Mouse (Mus musculus) bone marrow macrophage, adult 2 months (primary cell): ENCODE data around the gene Thsd1. TPM values are rescaled to one million over a fixed set of nuclear protein-coding genes. Genes with fewer than 3 reads are reported as not detected.
"Not testable (repeated sequence)": the region's sequence is repeated elsewhere in the genome, so short reads cannot be mapped to it uniquely, and the experiment has no call there.

Experiments
- H3K27ac ChIP-seq: 2 replicates; pipeline ENCODE4 v1.5.1; 2012; ENCODE audit warnings: low read depth, low read length; ENCODE audit not compliant: insufficient read depth
- H3K4me1 ChIP-seq: 2 replicates; pipeline ENCODE4 v1.6.1; 2012; ENCODE audit warnings: low read length; ENCODE audit not compliant: control insufficient read depth, insufficient read depth
- H3K4me3 ChIP-seq: 2 replicates; pipeline ENCODE4 v1.5.1; 2012; ENCODE audit warnings: mild to moderate bottlenecking, low read length, moderate library complexity; ENCODE audit not compliant: insufficient read depth
- CTCF ChIP-seq: IDR thresholded peaks from 2 replicates; pipeline ENCODE4 v1.5.1; 2012; ENCODE audit warnings: low read depth, mild to moderate bottlenecking, low read length, moderate library complexity
- POLR2A ChIP-seq: IDR thresholded peaks from 2 replicates; pipeline ENCODE4 v1.6.1; 2012; ENCODE audit warnings: mild to moderate bottlenecking, low read depth, low read length, borderline replicate concordance
- polyA plus RNA-seq: library from polyadenylated mRNA; stranded (reverse); fragments of >200 nt; gene quantifications from 2 replicates; pipeline ENCODE4 v1.2.4, GENCODE M21; 2012; ENCODE audit not compliant: missing spikeins, insufficient read depth, insufficient read length

Gene Thsd1
- polyA plus RNA-seq, 1 experiment: 3.3 TPM

- Histone ChIP-seq H3K4me3 (no peak overlapping the region), H3K27ac (no peak overlapping the region), H3K4me1 (peaks cover 2% of the 10 kb centered on the region; the same call in 1 of the 2 replicates)
- TF ChIP-seq CTCF (no peak), POLR2A (no peak)
Measured at GRCm38 (mm10) chr8:22260091-22260722, 33.1 kb downstream of the Thsd1 start.

DNA sequence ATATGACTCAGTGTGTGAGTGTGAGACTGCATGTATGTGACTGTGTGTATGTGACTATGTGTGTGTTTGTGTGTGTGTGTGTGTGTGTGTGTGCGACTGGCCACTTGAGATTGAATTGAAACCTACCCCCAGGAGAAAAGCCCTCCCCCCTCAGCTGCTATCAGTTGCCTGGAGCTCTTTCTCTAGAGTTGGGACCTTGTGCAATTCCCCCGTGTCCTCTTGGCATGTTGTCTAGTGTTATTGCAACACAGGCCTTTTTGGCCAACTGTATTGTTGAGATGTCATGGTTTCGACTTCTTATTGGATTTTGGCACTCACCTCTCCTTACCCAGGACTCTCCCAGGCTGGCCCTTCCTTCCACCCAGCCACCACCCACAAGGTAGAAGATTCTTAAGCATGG lies 35.2 kb downstream of the Thsd1 start:
- H3K27ac ChIP-seq: no peak overlapping the region
- peaks cover 2% of the 10 kb centered on the region; the same call in 1 of the 2 replicates for H3K4me1 ChIP-seq
- no peak overlapping the region for H3K4me3 ChIP-seq
- TF ChIP-seq CTCF: no peak
- no peak for TF ChIP-seq POLR2A

GRCm38 (mm10) chr8:22264292-22264691 lies 37.2 kb downstream of the Thsd1 start:
- no peak overlapping the region for H3K27ac ChIP-seq

GRCm38 (mm10) chr8:22264787-22265186 lies 37.7 kb downstream of the Thsd1 start:
- TF ChIP-seq CTCF (no peak), POLR2A (no peak)
- H3K4me1 ChIP-seq: peaks cover 2% of the 10 kb centered on the region; the same call in 1 of the 2 replicates
- no peak overlapping the region for H3K27ac ChIP-seq
- no peak overlapping the region for H3K4me3 ChIP-seq

More at GRCm38 (mm10) chr8:22264292-22264691, 37.2 kb downstream of the Thsd1 start:
- Histone ChIP-seq H3K4me1 (peaks cover 2% of the 10 kb centered on the region; the same call in 1 of the 2 replicates), H3K4me3 (no peak overlapping the region)
- no peak for TF ChIP-seq CTCF
- TF ChIP-seq POLR2A: no peak

- TF ChIP-seq CTCF: no peak
- no peak for TF ChIP-seq POLR2A
- Histone ChIP-seq H3K4me1 (no peaks in the 10 kb centered on the region), H3K4me3 (no peak overlapping the region), H3K27ac (no peak overlapping the region)
Measured at GRCm38 (mm10) chr8:22265194-22265593, 38.1 kb downstream of the Thsd1 start.

DNA sequence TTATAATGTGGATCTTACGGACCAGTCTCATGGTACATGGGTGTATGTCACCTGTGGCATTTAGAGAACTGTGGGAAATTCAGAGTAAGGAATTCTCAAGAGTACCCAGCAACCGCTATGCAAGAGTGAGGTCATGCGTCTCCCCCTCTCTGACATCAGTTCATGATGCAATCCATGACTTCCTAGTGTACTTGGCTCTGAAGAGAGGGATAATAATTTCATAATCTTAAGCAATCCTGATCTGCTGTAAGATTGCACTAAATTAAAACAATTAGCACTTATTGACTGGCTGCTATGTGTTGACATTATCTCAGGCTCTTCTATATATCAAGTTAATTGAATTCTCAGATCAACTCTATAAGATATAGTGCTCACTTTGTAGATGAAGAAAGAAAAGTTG lies 39.7 kb downstream of the Thsd1 start:
- H3K4me3 ChIP-seq: no peak overlapping the region
- no peak overlapping the region for H3K27ac ChIP-seq
- no peak for TF ChIP-seq CTCF
- TF ChIP-seq POLR2A: no peak
- H3K4me1 ChIP-seq: no peaks in the 10 kb centered on the region

GRCm38 (mm10) chr8:22273142-22273541 lies 46.0 kb downstream of the Thsd1 start:
- no peaks in the 10 kb centered on the region for H3K4me1 ChIP-seq
- no peak overlapping the region for H3K27ac ChIP-seq
- TF ChIP-seq POLR2A: no peak
- TF ChIP-seq CTCF: no peak
- no peak overlapping the region for H3K4me3 ChIP-seq

- Histone ChIP-seq H3K4me3 (no peak overlapping the region), H3K27ac (no peak overlapping the region), H3K4me1 (no peaks in the 10 kb centered on the region)
- no peak for TF ChIP-seq CTCF
- no peak for TF ChIP-seq POLR2A
Measured at GRCm38 (mm10) chr8:22274641-22275040, 47.5 kb downstream of the Thsd1 start.

DNA sequence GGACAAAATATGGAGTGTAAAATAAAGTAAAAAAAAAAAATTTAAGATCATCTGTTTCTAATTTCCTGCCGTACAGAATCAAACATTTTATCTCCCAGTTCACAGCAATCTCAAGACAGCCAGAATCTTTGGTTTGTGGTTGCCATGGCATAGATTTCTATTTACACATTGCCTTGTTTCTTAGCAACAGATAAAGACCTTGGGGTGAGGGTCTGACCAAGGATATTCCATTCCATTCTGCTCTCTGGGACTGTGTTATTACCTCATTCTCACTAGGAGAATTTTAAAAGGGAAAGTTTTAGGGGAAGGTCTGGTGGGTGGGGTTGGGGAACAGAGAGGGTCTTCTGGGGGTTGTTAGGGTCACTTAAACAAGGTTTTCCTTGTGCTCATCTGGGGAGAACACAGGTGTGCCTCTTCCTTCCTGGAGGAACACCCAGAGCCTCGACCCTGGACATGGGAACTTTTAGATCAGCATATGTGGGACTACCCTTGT lies 55.9 kb downstream of the Thsd1 start, which contains the start of gene Tpte:
TSS of gene Tpte (plus strand) at position 443 of the 493 bp plus-strand sequence.
- H3K4me1 ChIP-seq: no peaks in the 10 kb centered on the region
- TF ChIP-seq CTCF (no peak), POLR2A (no peak)
- no peak within 1 kb of the TSS for H3K4me3 ChIP-seq
- H3K27ac ChIP-seq: no peak within 1 kb of the TSS

GRCm38 (mm10) chr8:22302326-22302725 lies 75.2 kb downstream of the Thsd1 start:
- TF ChIP-seq CTCF (no peak), POLR2A (no peak)
- H3K4me3 ChIP-seq: no peak overlapping the region

DNA sequence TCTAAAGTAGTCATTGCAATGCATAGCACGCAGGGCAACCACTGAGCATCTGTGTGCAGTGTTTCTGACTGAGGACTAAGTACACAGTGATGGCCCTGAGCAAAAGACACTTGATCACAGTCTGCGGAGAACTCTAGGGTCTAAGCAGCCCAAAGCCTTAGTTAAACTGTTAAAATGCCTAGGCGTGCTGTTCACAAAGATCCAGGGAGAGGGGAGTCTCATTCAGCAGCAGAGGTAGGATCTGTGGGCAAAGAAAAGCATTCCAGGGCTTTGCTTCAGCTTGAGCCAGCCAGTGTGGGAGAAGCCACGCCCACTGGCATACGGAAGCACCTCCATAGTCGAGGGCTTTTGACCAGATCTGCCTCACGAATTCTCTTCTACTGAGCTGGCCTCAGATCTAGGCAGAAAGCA lies 75.8 kb downstream of the Thsd1 start:
- TF ChIP-seq CTCF (no peak), POLR2A (no peak)
- Histone ChIP-seq H3K4me3 (no peak overlapping the region), H3K27ac (no peak overlapping the region), H3K4me1 (no peaks in the 10 kb centered on the region)

More at GRCm38 (mm10) chr8:22302326-22302725, 75.2 kb downstream of the Thsd1 start:
- no peak overlapping the region for H3K27ac ChIP-seq
- H3K4me1 ChIP-seq: no peaks in the 10 kb centered on the region

DNA sequence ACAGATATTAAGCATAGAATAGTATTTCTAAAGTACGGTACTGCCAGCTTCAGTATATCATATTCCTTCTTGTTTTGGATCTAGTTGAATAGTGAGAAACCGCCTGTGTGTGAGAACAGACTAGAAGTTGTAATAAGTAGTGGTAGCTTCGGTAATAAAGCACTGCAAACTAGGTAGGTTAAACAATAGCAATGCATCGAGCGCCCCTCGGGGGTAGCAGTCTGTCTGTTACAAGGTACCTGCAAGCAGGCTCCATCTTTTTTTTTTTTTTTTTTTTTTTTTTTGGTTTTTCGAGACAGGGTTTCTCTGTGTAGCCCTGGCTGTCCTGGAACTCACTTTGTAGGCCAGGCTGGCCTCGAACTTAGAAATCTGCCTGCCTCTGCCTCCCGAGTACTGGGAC lies 76.9 kb downstream of the Thsd1 start:
- not testable (repeated sequence) for H3K4me1 ChIP-seq, H3K27ac ChIP-seq, H3K4me3 ChIP-seq
